Mouse (Mus musculus) myocyte (in vitro differentiated cells): Measurements from ENCODE around the gene Gm42906. TPM values are rescaled to one million over a fixed set of nuclear protein-coding genes. Genes with fewer than 3 reads are reported as not detected.

Source experiments
- H3K27me3 ChIP-seq: one replicate; pipeline ENCODE4 v1.6.1; 2011; ENCODE audit not compliant: control insufficient read depth, insufficient read depth, insufficient read length
- H3K36me3 ChIP-seq: one replicate; pipeline ENCODE4 v1.6.1; 2011; ENCODE audit not compliant: control insufficient read depth, insufficient read depth
- H3K4me2 ChIP-seq: one replicate; pipeline ENCODE4 v1.6.1; 2011; ENCODE audit warnings: low read depth, control low read depth
- H3K4me3 ChIP-seq: one replicate; pipeline ENCODE4 v1.5.1; 2011; ENCODE audit warnings: mild to moderate bottlenecking, control low read depth, moderate library complexity
- H3K79me2 ChIP-seq: one replicate; pipeline ENCODE4 v1.6.1; 2011; ENCODE audit not compliant: control insufficient read depth, insufficient read depth
- H3ac ChIP-seq: one replicate; pipeline ENCODE4 v1.6.1; 2011; ENCODE audit not compliant: control insufficient read depth, insufficient read length
- CEBPB ChIP-seq: IDR thresholded peaks from 2 replicates; pipeline ENCODE4 v1.6.1; 2011; ENCODE audit warnings: mild to moderate bottlenecking, moderate library complexity; ENCODE audit not compliant: poor library complexity, insufficient read depth, severe bottlenecking
- E2F4 ChIP-seq: IDR thresholded peaks from one replicate; pipeline ENCODE4 v1.6.1; 2011; ENCODE audit warnings: mild to moderate bottlenecking, control low read depth, moderate library complexity; ENCODE audit not compliant: insufficient read depth
- MAX ChIP-seq: IDR thresholded peaks from one replicate; pipeline ENCODE4 v1.6.1; 2011; ENCODE audit warnings: low read depth, mild to moderate bottlenecking, control low read depth
- MYOD1 ChIP-seq, 3 experiments: IDR thresholded peaks; one replicate each; pipeline ENCODE4 v1.6.1; 2011; ENCODE audit warnings: control low read depth in 2 of 3, low read depth in 2 of 3, mild to moderate bottlenecking in 2 of 3, moderate library complexity in 1 of 3; ENCODE audit not compliant: insufficient read length in 2 of 3, control insufficient read depth in 1 of 3
- MYOG ChIP-seq, 3 experiments: IDR thresholded peaks; one replicate each; pipeline ENCODE4 v1.6.1; 2011; ENCODE audit warnings: control low read depth in 2 of 3, low read depth in 2 of 3, mild to moderate bottlenecking in 2 of 3; ENCODE audit not compliant: insufficient read length in 2 of 3, control insufficient read depth in 1 of 3, insufficient read depth in 1 of 3
- POLR2A ChIP-seq: IDR thresholded peaks from one replicate; pipeline ENCODE4 v1.6.1; 2011; ENCODE audit warnings: low read depth, mild to moderate bottlenecking, control low read depth, moderate library complexity; ENCODE audit not compliant: insufficient read length
- POLR2AphosphoS2 ChIP-seq: IDR thresholded peaks from one replicate; pipeline ENCODE4 v1.6.1; 2011; ENCODE audit warnings: low read depth, control low read depth; ENCODE audit not compliant: insufficient read length
- REST ChIP-seq: IDR thresholded peaks from one replicate; pipeline ENCODE4 v1.6.1; 2011; ENCODE audit warnings: mild to moderate bottlenecking, control low read depth, moderate library complexity; ENCODE audit not compliant: insufficient read depth, insufficient read length
- SRF ChIP-seq: IDR thresholded peaks from one replicate; pipeline ENCODE4 v1.6.1; 2011; ENCODE audit warnings: low read depth; ENCODE audit not compliant: control insufficient read depth, insufficient read length
- TCF12 ChIP-seq: IDR thresholded peaks from one replicate; pipeline ENCODE4 v1.6.1; 2011; ENCODE audit warnings: mild to moderate bottlenecking, control low read depth; ENCODE audit not compliant: poor library complexity, insufficient read depth, severe bottlenecking
- TCF3 ChIP-seq: IDR thresholded peaks from one replicate; pipeline ENCODE4 v1.6.1; 2011; ENCODE audit warnings: low read depth, control low read depth; ENCODE audit not compliant: insufficient read length
- USF1 ChIP-seq: IDR thresholded peaks from one replicate; pipeline ENCODE4 v1.6.1; 2011; ENCODE audit warnings: low read depth, mild to moderate bottlenecking, control low read depth, moderate library complexity
- polyA plus RNA-seq: library from polyadenylated mRNA; unstranded; fragments of >200 nt; fragmentation: generic; extraction: Trizol; gene quantifications from one replicate; pipeline ENCODE4 v1.2.1, GENCODE M21; 2012; ENCODE audit warnings: missing spikeins

Gene Gm42906
- polyA plus RNA-seq, 1 experiment = not detected

DNA sequence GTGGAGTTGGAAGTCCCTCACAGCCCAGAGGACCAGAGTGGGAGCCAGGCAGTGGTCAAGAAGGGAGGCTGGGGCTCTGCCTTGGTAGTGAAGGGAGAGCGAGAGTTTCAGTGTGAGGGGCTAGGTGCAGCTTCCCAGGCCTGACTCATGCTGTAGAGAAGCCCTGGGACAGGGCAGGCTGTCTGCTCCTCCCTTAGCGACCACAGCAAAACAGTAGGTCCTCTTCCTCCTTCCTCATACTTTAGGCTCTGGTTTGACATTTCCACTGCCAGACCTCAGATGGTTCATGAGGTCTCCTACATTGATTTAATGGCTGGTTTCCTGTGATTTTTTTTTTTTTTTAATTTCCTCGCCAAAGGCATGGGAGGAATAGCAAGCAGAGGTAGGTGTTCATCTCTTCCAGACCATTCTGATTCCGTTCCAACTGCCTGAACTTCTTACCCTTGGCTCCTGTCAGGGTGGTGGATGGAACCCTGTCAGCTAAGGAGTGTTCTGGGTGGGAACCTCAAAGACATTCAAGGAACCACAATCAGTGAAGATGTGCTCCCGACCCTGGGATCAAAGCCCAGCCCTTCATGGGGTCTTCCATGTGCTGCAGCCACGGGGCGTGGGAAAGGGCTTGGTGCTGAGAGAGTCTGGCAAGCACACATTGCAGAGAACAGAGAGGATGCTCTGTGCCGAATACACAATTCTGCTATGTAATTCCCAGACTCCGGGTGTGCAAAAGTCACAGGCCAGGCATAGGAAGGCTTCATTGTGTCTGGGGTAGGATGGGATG lies 341.3 kb downstream of the Gm42906 start:
- Histone ChIP-seq H3K36me3 (peaks cover 5% of the 10 kb centered on the region), H3ac (no peak overlapping the region), H3K27me3 (no peaks in the 10 kb centered on the region), H3K4me2 (no peak overlapping the region), H3K79me2 (peaks cover 74% of the 10 kb centered on the region), H3K4me3 (no peak overlapping the region)
- no peak for TF ChIP-seq REST
- TF ChIP-seq SRF = no peak
- no peak for TF ChIP-seq MYOD1 (IDR thresholded peaks at IDR 0.05; ENCODE audit: control insufficient read depth in 1 of 3, insufficient read length in 2 of 3, low read depth in 2 of 3)
- no peak for TF ChIP-seq CEBPB
- no peak for TF ChIP-seq MAX
- TF ChIP-seq TCF12 = no peak
- TF ChIP-seq E2F4 = no peak
- TF ChIP-seq TCF3 = no peak
- TF ChIP-seq POLR2AphosphoS2 = no peak
- no peak for TF ChIP-seq MYOG (IDR thresholded peaks at IDR 0.05; ENCODE audit: control insufficient read depth in 1 of 3, insufficient read depth in 1 of 3, insufficient read length in 2 of 3, low read depth in 2 of 3)
- TF ChIP-seq USF1 = no peak
- TF ChIP-seq POLR2A = no peak

DNA sequence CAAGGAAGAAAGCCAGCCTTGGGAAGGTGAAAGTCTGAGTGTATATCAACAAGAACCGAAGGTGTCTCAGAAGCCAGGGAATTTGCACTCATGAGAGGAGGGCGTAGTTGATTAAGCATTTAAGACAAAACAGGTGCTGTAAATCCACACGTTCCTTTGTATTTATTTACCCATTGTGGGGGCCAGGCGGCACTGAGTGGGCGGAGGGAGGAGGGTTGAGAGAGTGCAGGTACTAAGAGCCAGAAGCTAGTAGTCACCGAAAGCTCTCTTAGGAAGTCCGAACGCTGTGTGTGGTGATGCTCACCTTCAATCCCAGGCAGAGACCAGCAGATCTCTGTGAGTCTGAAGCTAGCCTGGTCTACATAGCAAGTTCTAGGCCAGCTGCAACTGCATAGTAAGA lies 342.2 kb downstream of the Gm42906 start:
- TF ChIP-seq USF1 = no peak
- TF ChIP-seq MYOG (IDR thresholded peaks at IDR 0.05; ENCODE audit: control insufficient read depth in 1 of 3, insufficient read depth in 1 of 3, insufficient read length in 2 of 3, low read depth in 2 of 3) = no peak
- TF ChIP-seq MAX = no peak
- Histone ChIP-seq H3K27me3 (no peaks in the 10 kb centered on the region), H3K79me2 (peaks cover 65% of the 10 kb centered on the region), H3K36me3 (no peaks in the 10 kb centered on the region), H3K4me2 (no peak overlapping the region), H3ac (no peak overlapping the region), H3K4me3 (no peak overlapping the region)

DNA sequence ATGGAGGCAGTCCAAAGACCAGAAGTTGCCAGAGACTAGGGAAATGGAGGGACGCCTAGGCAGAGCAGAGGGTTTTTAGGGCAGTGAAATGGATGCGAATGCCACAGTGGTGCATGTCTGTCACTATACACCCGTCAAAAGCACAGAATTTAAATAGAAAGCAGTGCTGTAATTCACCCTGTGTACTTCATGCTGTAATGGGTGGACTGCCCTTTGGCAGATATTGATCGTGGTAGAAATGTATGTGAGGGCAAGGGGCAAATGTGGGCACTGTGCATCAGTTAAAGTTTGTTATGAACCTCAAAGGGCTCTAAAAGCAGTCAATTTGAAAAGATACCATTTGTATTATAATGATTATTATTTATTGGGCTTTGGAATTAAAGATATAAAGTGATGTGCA lies 347.7 kb downstream of the Gm42906 start:
- Histone ChIP-seq H3K79me2 (peaks cover 57% of the 10 kb centered on the region), H3K4me3 (no peak overlapping the region), H3K36me3 (peaks cover 5% of the 10 kb centered on the region), H3ac (no peak overlapping the region), H3K4me2 (no peak overlapping the region), H3K27me3 (no peaks in the 10 kb centered on the region)
- TF ChIP-seq E2F4 (no peak), TCF12 (no peak), SRF (no peak), USF1 (no peak), POLR2AphosphoS2 (no peak), REST (no peak), MAX (no peak), TCF3 (no peak), POLR2A (no peak), MYOG (IDR thresholded peaks at IDR 0.05; ENCODE audit: control insufficient read depth in 1 of 3, insufficient read depth in 1 of 3, insufficient read length in 2 of 3, low read depth in 2 of 3) (no peak), CEBPB (no peak), MYOD1 (IDR thresholded peaks at IDR 0.05; ENCODE audit: control insufficient read depth in 1 of 3, insufficient read length in 2 of 3, low read depth in 2 of 3) (no peak)

DNA sequence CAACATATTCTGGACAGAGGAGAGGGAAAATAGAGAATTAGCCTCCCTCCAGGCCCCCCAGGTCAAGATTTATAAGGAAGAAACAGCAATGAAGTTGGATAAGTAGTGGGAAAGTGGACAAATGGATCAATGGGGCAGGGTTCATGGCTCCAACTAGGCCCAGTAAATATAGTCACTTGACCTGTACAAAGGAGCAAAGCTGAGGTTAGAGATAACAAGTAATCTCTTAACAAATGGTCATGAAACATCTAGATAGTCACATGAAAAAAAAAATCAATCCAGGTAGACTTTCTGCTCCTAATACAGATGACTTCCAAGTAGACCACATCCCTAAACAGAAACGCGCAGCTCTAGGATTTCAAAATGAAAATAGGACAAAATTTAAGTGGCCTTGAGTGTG lies 350.0 kb downstream of the Gm42906 start:
- Histone ChIP-seq H3K27me3 (no peaks in the 10 kb centered on the region), H3ac (no peak overlapping the region), H3K4me3 (no peak overlapping the region)

DNA sequence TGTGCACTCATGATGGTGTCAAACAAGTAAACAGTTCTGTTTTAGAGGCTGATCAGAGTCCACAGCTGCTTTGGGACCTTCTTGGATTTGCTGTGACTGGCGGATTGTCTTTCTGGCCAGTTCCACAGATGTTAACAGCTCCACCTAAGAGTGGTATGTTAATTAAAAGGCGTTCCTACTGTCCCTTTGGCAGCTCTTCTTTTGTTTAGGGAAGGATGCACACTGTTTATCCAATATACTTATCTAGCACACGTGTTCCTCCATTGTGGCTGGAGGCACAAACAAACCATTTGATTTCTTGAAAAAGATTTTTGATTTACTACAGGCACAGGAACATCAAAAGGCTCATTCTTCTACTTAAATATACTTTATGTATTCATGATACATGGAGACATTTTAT lies 351.0 kb downstream of the Gm42906 start:
- no peak overlapping the region for H3ac ChIP-seq
- no peaks in the 10 kb centered on the region for H3K27me3 ChIP-seq
- peaks cover 5% of the 10 kb centered on the region for H3K36me3 ChIP-seq
- TF ChIP-seq USF1 (no peak), POLR2A (no peak), MYOD1 (IDR thresholded peaks at IDR 0.05; ENCODE audit: control insufficient read depth in 1 of 3, insufficient read length in 2 of 3, low read depth in 2 of 3) (no peak), CEBPB (no peak), POLR2AphosphoS2 (no peak), REST (no peak), SRF (no peak), TCF12 (no peak), MYOG (IDR thresholded peaks at IDR 0.05; ENCODE audit: control insufficient read depth in 1 of 3, insufficient read depth in 1 of 3, insufficient read length in 2 of 3, low read depth in 2 of 3) (no peak), MAX (no peak), E2F4 (no peak), TCF3 (no peak)
- no peak overlapping the region for H3K4me2 ChIP-seq
- no peak overlapping the region for H3K4me3 ChIP-seq
- peaks cover 39% of the 10 kb centered on the region for H3K79me2 ChIP-seq

More for the DNA sequence above, 350.0 kb downstream of the Gm42906 start:
- TF ChIP-seq CEBPB = no peak
- TF ChIP-seq POLR2AphosphoS2 = no peak
- no peak for TF ChIP-seq E2F4
- no peak for TF ChIP-seq MYOD1 (IDR thresholded peaks at IDR 0.05; ENCODE audit: control insufficient read depth in 1 of 3, insufficient read length in 2 of 3, low read depth in 2 of 3)
- no peak for TF ChIP-seq TCF3
- no peak overlapping the region for H3K4me2 ChIP-seq
- peaks cover 5% of the 10 kb centered on the region for H3K36me3 ChIP-seq
- H3K79me2 ChIP-seq = peaks cover 47% of the 10 kb centered on the region
